Mouse (Mus musculus): ENCODE measurements at regions not wholly inside any gene's neighbourhood (a gene's known extent, or its start where the extent isn't known, plus 50 kb on each side); places are given as distances from the start of the nearest gene placed in this dataset.
"Not testable (repeated sequence)": the region's sequence is repeated elsewhere in the genome, so short reads cannot be mapped to it uniquely, and the experiment has no call there.

GRCm38 (mm10) chr8:71026424-71026890 is 120.7 kb downstream of the Map1s start:
- peak; percentile 87 for DNase-seq

- DNase-seq: not testable (repeated sequence)
Measured at GRCm38 (mm10) chr8:71028564-71028963, 122.8 kb downstream of the Map1s start.
